Mouse (Mus musculus) retina, adult 2 months (tissue): ENCODE results near the gene Dock2.
"Not testable (repeated sequence)": the region's sequence is repeated elsewhere in the genome, so short reads cannot be mapped to it uniquely, and the experiment has no call there.

ENCODE experiments used
- DNase-seq: peaks from one replicate; pipeline ENCODE4 v3.0.0-alpha.2; 2012; ENCODE audit warnings: low read depth, low spot score

Dock2 gene

GRCm38 (mm10) chr11:34291304-34291703, 492.4 kb downstream of the Dock2 start:
- no peak for DNase-seq

DNA sequence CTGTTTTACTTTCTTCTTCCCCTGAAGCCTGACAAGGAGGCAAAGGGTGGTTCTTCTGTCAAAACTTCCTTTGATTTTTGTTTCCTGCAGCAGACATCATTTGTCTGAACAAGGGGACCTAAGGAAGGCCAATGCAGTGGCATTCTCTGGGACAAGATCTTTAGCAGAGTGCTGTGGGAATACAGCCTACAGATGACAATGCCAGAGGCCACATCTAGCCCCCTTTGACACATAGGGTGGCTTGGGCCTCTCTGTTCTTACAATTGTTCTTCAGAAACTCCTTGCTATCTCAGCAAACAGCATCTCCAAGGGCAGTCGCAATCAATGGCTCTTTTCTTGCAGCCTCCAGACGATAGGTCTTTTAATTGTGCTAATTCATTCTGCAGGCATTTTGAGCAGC, 493.0 kb downstream of the Dock2 start:
- DNase-seq = no peak

GRCm38 (mm10) chr11:34290265-34290664, 493.4 kb downstream of the Dock2 start:
- no peak for DNase-seq

DNA sequence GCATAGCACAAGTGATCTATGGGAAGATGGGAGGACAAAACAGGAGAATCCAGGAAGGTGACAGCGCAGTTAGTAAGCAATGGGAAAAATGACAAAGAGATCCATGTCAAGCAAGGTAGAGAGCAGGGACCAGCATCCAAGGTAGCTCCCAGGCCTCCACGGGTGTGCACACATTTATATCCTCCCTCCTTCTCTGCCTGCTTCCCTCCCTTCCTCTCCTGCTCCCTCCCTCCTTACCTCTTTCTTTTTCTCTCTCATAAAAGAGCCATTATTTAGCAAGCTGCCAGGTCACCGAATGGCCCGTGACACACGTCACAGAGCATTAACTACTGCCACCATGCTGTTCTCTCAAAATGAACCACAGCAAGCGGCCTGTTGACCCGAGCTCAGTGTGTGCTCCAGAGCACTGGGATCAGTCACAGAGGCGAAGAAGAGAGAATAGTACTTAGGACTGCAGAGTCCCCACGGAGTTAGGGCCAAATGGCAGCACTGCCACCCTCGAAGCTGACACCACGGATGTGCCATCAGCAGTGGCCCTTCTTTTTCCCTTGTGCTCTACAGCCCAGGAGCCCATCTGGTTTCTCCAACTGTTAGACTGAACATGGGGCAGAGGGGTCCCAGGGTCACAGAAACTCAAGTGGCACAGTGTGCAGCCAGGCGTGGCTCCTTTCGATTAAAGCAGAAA, 499.4 kb downstream of the Dock2 start:
- no peak for DNase-seq

- no peak for DNase-seq
Measured at GRCm38 (mm10) chr11:34277047-34277445, 506.6 kb downstream of the Dock2 start.

- DNase-seq = no peak
Measured at GRCm38 (mm10) chr11:34276363-34277046, 507.2 kb downstream of the Dock2 start.

DNA sequence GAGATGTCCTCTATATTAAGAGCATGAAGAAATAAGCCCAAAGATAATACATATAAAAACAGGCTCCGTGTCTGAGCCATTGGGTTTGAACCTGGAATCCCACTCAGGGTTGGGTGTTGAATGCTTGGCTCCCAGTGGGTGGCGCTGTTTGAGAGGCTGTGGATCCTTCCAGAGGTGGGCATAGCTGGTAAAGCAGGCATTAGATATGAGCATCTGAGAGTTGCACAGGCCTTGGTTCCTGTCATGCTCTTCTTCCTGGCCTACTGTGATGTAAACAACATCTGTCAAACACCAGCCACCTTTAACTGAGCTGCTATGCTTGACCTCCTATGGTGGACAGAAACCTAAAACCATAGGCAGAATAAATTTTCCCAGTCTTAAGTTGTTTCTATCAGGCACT, 507.8 kb downstream of the Dock2 start:
- no peak for DNase-seq

DNA sequence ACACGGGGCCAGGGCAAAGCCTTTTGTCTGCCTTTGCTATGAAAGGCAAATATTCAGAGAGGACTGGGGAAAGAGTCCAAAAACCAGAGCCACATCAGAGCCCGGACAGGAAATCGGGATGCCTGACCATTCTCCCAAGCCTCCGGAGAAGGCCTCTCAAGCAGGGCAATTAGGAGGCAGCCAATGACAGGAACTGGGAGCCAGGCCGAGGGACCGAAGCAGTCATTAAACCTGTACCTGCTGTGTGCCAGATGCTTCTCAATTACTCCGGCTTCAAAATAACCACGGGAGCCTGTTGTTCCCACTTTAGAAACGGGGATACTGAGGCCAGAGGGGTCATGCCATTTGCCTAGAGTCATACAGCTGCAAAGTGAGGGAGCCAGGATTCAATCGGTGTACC, 511.7 kb downstream of the Dock2 start:
- DNase-seq = no peak

GRCm38 (mm10) chr11:34264099-34264498, 519.6 kb downstream of the Dock2 start:
- no peak for DNase-seq

DNA sequence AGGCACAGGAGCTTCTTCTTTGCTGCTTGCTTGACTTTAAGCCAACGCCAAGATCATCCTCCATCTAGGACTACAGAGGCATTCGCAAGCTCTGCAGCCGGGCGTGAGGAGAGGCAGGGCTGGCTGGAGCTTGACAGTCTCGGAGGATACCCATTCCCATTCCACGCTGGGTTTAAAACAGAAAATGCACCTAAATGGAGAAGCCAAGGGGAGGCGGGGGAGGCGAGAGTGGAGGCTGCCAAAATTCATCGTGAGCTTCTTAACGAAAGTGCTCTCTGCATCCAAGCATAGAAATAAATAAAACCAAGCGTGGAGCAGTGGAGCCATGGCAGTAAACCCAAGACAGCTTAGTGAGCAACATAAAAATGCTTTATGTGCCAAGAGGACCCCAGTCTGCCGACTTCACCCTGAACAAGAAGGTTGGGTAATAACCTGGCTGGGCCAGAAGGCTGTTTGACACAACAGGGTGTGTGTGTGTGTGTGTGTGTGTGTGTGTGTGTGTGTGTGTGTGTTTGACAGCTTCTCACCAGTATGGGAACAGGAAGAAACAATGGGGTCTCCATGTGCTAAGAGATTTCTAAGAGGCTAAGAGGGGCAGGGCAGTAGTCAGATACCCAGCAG, 524.7 kb downstream of the Dock2 start:
- no peak for DNase-seq

GRCm38 (mm10) chr11:34257548-34258189, 526.0 kb downstream of the Dock2 start:
- DNase-seq = no peak

DNA sequence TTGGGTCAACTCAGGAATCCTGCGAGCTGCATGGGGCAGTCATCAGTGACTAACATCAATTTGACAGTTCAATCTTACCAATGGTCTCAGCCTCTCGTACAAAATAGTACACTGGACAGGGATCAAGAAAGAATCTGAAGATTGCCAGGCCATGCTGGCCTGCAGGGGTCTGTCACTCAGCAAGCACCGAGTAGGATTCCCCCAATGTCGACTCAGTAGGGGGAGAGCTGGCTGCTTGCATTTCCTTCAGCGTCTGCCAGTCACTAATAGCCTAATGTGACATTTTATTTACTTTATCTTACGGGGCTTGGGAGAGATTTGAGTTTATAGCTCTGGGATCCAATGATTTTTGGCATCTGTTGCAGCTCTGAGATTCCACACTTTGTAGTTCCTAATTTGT, 540.7 kb downstream of the Dock2 start:
- no peak for DNase-seq

DNA sequence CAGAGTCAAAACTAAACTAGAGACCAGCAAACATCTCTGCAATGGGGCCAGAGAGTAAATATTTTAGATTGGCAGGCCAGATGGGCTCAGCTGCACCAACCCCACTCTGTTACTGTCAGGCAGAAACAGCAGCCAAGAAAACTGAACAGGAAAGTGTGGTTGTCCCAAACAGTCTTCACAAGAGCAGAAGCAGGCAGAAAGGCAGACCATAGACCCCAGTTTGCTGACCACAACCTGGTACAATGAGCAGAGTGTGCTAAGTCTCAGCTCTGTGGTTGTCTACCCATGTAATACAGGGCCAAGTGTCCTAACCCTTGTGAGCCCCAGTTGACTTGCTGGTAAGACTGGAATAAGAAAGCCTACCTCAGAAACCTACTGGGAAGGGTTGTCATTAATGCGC, 543.4 kb downstream of the Dock2 start:
- no peak for DNase-seq

DNA sequence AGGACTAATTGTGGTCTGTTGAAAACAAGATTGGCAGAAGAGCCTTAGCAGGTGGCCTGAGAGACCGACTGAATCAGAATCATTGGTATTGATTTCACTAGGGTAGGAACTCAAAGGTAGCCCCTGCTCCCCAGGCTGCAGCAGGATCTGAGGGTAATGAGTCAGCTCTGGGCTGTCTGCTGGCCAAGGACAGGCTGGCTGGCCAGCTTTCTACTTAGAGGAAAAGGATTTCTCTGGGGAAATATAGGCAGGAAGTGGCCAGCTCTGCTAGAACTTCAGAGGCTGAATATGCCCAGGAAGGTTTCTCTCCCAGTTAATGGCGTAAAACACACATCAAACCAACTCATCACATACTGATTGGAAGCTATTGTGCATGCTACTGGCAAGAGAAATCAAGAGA, 544.0 kb downstream of the Dock2 start:
- DNase-seq = no peak

- DNase-seq = no peak
Measured at GRCm38 (mm10) chr11:34236885-34237284, 546.8 kb downstream of the Dock2 start.

DNA sequence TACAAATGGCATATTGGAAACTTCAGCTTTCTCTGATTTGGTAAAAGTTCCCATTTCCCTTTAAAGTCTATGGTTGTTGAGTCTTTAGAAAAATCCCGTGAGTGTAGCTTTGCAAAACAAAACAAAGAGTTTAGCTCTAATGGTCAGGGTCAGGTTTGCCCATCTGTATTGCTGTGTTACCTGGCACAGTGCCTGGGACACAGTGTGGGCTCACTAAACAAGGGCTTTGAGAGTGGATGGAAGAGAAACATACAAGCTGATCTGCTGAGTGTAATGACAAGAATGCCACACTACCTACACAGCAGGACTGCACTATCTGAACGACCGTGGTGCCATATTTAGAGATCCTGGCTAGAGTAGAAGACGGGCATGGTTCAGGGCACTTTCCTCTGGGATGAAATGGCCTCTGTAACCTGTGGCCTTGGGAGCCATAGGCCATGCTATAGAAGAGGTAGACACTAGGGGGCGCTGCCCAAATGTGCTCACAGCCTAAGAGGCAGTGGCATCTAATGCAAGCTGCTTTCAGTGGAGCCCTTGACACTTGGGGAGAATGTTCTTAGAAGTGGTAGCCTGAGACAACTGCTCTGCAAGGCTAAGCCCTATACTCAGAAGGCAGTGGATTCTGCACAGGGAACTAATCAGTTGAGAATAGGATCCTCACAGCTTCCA, 547.5 kb downstream of the Dock2 start:
- DNase-seq = no peak

DNA sequence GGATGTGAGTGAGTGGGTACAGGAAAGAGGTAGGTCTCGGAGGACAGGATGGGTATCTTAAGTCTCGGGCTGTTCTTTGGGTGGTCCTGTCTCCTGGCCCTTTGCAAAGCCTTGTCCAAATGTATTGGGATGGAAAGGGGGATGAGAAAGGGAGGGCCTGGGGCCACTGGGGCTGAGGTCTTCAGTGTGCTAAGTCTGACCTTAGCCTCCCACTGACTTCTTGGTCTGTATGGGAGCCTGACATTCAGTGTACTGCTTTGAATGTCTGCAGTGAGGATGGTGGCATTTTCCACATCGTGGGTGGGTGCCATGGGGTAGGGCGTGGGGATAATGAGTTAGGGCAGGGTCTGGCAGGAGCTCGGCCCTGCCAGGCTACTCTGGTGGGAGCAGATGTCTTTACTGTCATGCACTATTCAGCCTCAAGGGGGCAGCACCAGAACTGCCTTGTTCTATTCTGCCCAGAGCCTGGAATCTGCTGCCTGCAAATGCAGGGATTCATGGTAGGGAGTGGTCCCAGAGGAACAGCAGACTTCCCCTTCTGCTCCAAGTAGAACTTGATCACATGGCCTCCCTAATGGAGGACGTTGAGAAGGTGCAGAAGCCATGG, 554.8 kb downstream of the Dock2 start:
- DNase-seq = peak; percentile 3

- DNase-seq = no peak
Measured at GRCm38 (mm10) chr11:34227180-34227579, 556.5 kb downstream of the Dock2 start.

- not testable (repeated sequence) for DNase-seq
Measured at GRCm38 (mm10) chr11:34220596-34220995, 563.1 kb downstream of the Dock2 start.

GRCm38 (mm10) chr11:34212853-34213252, 570.8 kb downstream of the Dock2 start:
- DNase-seq = peak; percentile 13

DNA sequence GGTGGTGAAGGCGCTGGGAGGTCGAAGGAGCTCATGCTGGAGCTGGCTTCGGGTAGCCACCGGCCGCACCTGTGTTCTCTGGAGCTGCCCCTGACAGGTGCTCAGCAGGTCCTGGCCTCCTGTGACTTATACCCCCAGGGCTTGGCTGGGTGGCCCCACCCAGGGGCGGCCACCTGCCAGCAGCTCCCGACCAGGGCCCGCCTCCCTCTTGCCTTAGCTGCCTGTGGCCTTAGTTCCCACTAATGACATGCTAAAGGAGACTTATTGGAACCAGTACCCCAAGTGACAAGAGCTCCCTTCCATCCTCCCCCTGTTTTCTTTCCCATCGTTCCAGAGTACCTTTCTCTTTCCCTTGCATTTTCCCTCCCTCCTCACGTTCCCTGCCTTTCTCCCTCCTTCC, 575.7 kb downstream of the Dock2 start, which contains the start of gene Foxi1:
Gene Foxi1, minus strand, starts transcription at position 101 of the 400 bp plus-strand sequence.
- no peak for DNase-seq
